Mouse (Mus musculus): Measurements from ENCODE around the gene Slc29a1.

Slc29a1 gene

GRCm38 (mm10) chr17:45573780-45574123 lies 25.7 kb downstream of the Slc29a1 start:
- ATAC-seq (ENCODE audit: insufficient number of reproducible peaks, low FRiP score, low TSS enrichment), result peak; percentile 32

DNA sequence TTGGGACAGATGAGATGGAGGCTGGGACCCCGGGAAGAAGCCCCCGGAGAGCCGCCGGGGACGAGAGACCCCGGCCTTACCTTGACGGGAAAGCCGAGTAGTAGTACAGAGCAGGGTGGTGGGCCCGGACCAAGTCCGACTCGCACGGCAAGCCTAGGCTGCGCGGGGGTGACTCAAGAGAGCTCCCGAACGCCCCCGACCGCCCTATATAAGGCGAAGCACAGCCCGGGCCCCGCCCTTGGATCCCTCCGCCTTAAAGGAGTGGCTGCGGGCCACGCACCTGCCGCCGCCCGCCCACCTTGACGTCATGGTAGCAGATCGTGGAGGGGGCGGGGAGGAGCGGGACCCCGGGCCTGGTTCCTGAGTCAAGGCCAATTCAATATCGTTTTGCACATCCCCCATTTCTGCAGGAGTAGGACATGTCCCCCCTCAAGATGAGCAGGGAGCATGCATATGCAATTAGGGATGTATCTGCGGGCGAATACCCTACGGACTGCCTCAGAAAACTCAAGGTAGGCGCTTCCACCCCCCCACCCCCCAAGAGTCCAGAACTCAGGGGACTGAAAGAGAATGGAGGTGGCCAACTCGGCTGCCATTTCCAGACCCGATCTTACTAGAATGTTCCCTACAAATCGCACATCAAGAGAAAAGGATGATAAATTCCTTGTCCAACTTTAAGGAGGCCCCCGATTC lies 26.2 kb downstream of the Slc29a1 start, which contains the start of gene Hsp90ab1:
TSS of gene Hsp90ab1 (minus strand) at position 185 of the 693 bp plus-strand sequence.
- peak; percentile 42; the same call in 1 of the 2 replicates for ATAC-seq (ENCODE audit: insufficient number of reproducible peaks, low FRiP score, low TSS enrichment)

- ATAC-seq (ENCODE audit: insufficient number of reproducible peaks, low FRiP score, low TSS enrichment), result peak; percentile 21; the same call in 1 of the 2 replicates
Observed at GRCm38 (mm10) chr17:45572103-45573086, 27.0 kb downstream of the Slc29a1 start.

GRCm38 (mm10) chr17:45569999-45570398 lies 29.4 kb downstream of the Slc29a1 start:
- ATAC-seq (ENCODE audit: insufficient number of reproducible peaks, low FRiP score, low TSS enrichment), result no peak

DNA sequence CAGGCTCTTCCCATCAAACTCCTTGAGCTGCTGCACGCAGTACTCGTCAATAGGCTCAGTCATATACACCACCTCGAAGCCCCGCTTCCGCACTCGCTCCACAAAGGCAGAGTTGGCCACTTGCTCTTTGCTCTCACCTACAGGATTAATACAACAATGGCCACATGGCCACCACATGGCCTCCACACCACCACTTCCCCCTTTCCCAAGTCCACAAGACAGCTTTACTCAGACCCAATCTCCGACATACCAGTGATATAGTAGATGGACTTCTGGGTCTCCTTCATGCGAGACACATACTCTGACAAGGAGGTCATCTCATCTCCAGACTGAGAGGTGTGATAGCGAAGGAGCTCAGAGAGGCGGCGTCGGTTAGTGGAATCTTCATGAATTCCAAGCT lies 30.4 kb downstream of the Slc29a1 start:
- ATAC-seq (ENCODE audit: insufficient number of reproducible peaks, low FRiP score, low TSS enrichment), result no peak

DNA sequence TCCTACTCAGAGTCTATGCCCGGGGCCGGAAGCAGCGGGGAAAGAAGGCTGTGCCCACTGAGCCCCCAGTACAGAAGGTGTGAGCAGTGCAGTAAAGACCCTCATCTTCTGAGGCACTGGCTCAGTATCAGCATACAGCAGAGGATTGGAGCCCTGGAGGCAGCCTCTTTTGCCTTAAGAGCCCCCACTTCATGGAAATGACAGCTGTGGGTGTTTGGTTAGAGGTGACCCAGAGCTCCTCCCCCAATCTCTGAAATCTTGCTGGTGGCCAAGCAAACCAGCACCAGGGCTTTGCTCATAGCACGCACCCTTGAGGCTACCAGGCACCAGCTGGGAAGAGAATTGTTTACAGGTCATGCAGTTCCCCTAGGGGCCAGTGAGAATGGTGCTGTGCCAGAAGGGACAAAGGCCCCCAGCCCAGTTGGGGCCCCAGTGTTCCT lies 32.2 kb downstream of the Slc29a1 start:
- no peak for ATAC-seq (ENCODE audit: insufficient number of reproducible peaks, low FRiP score, low TSS enrichment)

GRCm38 (mm10) chr17:45566360-45567161 lies 32.8 kb downstream of the Slc29a1 start:
- no peak for ATAC-seq (ENCODE audit: insufficient number of reproducible peaks, low FRiP score, low TSS enrichment)

GRCm38 (mm10) chr17:45566031-45566359 lies 33.4 kb downstream of the Slc29a1 start:
- no peak for ATAC-seq (ENCODE audit: insufficient number of reproducible peaks, low FRiP score, low TSS enrichment)

DNA sequence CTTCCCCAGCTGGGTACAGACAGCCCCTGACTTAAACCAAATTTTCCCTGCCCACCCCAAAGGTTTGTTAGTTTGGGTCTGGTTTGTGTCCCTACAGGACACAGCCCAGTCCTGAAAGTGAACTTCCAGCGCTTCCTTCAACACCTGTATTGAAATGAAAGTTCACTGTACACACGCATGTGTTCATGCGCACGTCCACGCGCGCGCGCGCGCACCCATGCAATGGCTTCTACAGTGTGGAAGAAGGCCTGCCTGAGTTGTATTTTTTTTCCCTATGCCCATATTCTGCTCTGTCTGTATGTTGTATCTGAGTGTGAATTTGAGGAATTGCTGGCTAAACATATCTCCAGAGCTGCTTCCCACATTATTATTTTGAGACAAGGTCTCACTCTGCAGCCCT lies 34.3 kb downstream of the Slc29a1 start:
- no peak for ATAC-seq (ENCODE audit: insufficient number of reproducible peaks, low FRiP score, low TSS enrichment)

DNA sequence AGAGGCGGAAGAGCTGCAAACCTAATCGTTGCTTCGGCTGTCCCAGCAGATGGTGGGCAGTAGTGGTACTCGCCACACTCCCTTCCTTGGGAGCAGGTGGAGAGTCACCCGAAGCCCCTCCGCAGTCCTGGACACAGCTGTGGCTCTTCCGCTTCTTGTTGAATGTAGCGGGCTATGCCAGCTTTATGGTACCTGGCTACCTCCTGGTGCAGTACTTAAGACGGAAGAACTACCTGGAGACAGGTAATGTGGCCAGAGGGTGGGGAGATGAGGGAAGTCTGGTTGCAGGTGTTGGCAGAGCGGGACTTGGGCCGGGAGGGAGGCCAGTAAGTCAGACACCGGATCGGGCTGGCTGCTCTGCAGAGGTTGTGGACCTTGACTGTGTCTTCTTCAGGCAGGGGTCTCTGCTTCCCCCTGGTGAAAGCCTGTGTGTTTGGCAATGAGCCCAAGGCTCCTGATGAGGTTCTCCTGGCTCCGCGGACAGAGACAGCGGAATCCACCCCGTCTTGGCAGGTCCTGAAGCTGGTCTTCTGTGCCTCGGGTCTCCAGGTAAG lies 34.8 kb downstream of the Slc29a1 start:
- no peak for ATAC-seq (ENCODE audit: insufficient number of reproducible peaks, low FRiP score, low TSS enrichment)

GRCm38 (mm10) chr17:45563655-45564530 lies 35.5 kb downstream of the Slc29a1 start, which contains the start of gene Slc35b2:
TSS of gene Slc35b2 (plus strand) at chr17:45563874.
- ATAC-seq (ENCODE audit: insufficient number of reproducible peaks, low FRiP score, low TSS enrichment), result peak; percentile 83

- ATAC-seq (ENCODE audit: insufficient number of reproducible peaks, low FRiP score, low TSS enrichment), result no peak
Observed at GRCm38 (mm10) chr17:45563216-45563615, 36.2 kb downstream of the Slc29a1 start.

- ATAC-seq (ENCODE audit: insufficient number of reproducible peaks, low FRiP score, low TSS enrichment), result no peak
Observed at GRCm38 (mm10) chr17:45559732-45560525, 39.5 kb downstream of the Slc29a1 start.

GRCm38 (mm10) chr17:45557998-45558862 lies 41.2 kb downstream of the Slc29a1 start:
- no peak for ATAC-seq (ENCODE audit: insufficient number of reproducible peaks, low FRiP score, low TSS enrichment)

DNA sequence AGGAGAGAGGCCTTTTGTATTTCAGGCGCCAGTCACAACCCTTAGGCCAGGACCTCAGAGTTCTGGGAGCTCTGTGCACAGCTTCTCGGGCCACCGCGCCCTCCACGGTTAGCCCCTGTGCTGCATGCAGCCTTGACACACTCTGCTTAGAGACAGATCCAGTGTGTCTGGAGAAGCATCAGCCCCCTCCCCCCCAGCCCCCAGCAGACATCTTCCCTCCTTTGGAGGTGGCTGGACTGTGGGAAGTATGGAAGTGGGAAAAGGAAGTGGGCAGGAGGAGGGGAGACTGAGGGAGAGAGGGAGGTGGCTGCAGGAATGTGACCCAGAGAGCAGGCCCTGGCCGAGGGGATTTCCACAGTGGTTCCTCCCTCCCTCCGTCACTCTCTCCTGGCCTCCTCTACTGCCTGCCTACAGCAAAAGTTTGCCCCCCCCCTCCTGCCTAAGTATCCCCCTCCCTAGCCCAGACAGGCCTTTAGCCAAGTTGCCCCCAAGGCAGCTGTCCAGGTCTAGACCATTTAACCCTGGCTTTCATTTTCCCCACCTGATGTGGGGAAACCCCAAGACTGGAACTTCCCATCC lies 42.1 kb downstream of the Slc29a1 start:
- no peak for ATAC-seq (ENCODE audit: insufficient number of reproducible peaks, low FRiP score, low TSS enrichment)

GRCm38 (mm10) chr17:45556514-45557245 lies 42.7 kb downstream of the Slc29a1 start:
- no peak for ATAC-seq (ENCODE audit: insufficient number of reproducible peaks, low FRiP score, low TSS enrichment)

DNA sequence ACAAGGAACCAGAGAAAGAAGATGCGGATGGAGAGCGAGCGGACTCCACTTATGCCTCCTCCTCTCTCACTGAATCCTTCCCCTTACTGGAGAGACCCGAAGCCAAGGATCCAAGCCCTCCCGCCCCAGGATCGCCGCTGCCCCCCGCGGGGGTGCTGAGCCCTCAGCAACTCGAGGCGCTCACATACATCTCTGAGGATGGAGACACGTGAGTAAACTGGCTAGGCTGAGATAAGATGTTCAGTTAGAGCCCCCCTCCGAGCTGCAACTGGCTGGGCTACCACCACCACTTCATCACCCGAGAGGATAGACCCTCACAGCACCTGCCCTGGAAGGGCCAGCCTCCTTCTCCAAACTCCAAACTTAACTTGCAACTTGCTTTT lies 43.3 kb downstream of the Slc29a1 start:
- ATAC-seq (ENCODE audit: insufficient number of reproducible peaks, low FRiP score, low TSS enrichment), result no peak
